Mouse (Mus musculus) v-Abl transformed pro-B cells (cell line): Measurements from ENCODE around the gene Fam222b.
"Not testable (repeated sequence)": the region's sequence is repeated elsewhere in the genome, so short reads cannot be mapped to it uniquely, and the experiment has no call there.

Experiments used
- in situ Hi-C, 2 experiments: fragments of 400-800 bp; cut with MboI; formaldehyde crosslinking; loops; one replicate each; pipeline ENCODE4 v1.15.1; 2025; ENCODE audit not compliant: unreplicated experiment in 2 of 2

Gene Fam222b

GRCm38 (mm10) chr11:78133915-78134314 lies 39.5 kb downstream of the Fam222b start:
- in situ Hi-C loops, result no loop called here

DNA sequence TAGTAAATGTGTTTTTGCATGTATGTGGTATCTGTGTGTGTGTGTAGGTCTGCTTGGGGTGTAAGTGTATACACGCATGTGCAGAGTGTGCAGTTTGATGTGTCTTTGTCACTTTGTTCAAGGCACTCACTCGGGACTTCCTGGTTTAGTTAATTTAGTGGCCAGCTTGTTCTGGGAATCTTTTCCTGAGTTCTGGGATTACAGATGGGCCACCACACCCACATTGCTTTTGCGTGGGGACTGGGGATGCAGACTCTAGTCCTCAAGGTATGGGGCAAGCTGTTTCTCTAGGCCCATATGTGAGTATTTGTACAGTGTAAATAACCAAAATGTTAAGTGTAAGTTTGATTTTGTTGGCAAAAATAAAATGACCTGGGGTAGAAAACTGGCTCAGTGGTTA lies 39.9 kb downstream of the Fam222b start:
- in situ Hi-C loops, result no loop called here

DNA sequence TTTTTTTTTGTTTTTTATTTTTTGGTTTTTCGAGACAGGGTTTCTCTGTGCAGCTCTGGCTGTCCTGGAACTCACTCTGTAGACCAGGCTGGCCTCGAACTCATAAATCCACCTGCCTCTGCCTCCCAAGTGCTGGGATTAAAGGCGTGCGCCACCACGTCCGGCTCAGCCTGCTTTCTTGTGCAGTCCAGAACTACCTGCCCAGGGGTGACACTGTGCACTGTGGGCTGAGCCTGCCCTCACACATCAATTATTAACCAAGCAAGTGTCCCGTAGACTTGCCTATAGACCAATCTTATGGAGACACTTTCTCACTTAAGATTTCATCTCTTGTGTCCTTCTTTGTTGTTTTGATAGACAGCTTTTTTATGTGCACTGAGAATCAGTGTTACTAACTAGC lies 40.9 kb downstream of the Fam222b start:
- in situ Hi-C loops, result not testable (repeated sequence)

GRCm38 (mm10) chr11:78136132-78136531 lies 41.7 kb downstream of the Fam222b start:
- in situ Hi-C loops, result no loop called here

DNA sequence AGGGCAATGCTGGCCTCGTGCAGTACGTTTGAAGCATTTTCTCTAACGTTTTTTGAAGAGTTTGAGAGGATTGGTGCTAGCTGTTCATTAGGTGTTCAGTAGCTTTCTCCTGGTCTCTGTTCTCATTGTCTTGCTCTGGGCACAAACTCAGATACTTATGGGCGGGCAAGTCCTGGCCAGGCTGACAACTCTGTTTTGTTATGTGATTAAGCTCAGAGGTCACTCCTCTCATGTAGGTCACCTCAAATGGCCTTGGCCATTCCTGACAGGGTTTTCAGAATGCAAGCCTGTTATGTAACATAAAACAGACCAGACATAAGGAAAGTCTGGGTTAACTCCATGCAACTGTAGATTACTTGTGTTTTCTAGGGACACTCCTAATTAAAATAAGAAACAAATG lies 43.1 kb downstream of the Fam222b start:
- in situ Hi-C loops, result no loop called here

DNA sequence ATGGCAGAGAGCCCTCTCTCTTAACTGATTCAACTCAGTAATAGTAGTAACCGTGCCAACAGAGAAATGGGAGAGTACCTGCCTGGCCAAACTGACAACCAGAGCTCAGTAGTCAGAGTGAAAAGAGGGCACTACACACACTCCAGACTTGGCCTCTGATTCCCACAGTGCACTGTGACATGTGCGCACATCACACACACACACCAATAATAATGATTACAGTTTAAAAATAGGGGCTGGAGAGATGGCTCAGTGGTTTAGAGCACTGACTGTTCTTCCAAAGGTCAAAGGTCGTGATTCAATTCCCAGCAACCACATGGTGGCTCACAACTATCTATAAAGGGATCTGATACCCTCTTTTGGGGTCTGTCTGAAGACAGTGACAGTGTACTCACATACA lies 43.6 kb downstream of the Fam222b start:
- in situ Hi-C loops, result no loop called here

DNA sequence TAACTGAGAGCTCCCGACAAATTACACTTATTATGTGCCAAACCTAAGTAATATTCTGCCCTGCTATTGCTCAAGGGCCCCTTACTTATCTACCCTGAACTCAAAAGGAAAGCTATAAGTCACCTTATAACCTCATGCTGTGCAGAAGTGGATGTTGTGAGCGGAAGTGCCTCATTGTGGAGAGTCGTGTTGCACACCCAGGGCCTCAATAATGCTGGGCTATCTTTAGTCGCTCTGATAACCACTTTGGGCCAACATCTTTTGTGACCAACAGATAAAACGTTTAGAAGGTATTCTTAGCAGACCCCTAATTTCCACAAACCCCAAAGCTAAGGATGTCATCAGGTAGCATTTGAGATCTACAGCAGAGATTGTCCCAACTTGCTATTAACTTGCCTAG lies 46.2 kb downstream of the Fam222b start:
- in situ Hi-C loops, result no loop called here

DNA sequence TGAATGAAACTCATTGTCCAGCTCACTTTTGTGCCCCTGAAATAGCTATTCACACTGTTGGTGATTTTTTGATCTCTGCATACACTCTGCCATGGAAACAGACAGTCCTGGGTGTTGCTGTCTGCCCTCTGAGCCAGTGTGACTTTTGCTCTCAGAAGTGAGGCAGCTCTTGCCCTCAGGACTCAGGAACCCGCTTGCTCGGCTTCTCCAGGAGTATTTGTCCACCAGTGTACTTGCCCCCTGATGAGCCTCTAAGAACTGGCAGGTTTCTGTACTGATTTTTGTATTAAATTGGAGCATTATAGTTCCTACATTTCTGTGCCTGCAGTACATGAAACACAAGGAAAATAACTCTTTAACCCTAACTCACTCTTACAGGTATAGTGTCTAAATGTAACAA lies 49.1 kb downstream of the Fam222b start:
- in situ Hi-C loops, result no loop called here

DNA sequence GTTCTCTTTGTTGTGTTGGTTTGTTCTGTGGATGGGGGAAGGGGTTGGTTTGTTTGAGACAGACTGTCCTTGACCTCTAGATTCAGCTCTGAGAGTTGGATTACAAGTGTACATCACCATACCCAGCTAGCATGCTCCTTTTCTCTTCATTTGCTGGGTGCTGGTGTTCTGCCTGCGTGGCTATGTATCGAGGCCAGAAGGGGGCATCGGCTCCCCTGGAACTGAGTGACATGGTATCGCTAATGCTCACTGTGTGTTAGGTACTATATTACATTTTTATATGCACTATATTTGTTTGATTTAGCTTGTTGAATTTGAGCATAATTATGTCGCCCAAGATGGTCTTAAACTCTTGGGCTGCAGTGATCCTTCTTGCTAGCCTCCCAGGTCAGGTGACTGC lies 51.7 kb downstream of the Fam222b start:
- in situ Hi-C loops, result loop anchor here in 1 of 2 experiments (5.0 kb wide), 1 partner anchor 84 kb away; no protein-coding TSS in a partner anchor

DNA sequence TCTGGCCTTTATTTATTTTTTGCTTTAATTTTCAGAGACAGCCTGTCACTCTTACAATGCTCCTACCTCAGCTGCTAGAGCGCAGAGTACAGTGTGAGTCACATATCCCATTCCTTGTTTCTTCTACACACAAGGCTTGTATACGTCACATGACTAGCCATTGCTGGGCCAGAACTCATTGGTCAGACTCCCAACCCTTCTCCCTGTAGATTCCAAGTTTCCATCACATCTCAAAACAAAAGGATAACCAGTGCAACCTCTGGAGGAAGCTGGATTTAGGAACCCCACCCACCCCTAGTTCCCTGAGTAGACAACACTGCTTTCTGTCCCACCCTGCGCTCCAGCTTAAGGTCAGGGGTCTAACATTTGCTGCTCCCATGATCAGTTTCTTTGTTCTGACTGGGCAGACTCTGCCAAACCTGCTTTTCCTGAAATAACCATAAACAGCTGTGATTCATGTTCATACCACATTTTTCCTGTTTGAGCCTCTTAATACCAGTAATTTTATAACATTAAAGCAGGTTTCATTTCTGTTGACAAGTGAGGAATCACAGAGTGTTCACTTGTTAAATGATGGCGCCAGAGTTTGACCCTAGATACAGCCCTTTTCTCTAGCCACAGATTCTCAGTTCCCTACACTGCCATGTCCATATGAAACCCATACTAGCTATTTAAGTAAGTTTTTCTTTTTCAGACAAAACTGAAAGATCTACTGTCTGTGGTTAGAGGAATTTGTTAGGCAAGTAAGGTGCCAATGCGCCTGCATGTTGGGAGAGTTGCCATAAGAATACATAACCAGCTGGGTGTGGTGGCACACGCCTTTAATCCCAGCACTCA lies 52.5 kb downstream of the Fam222b start:
- in situ Hi-C loops, result loop anchor here in 1 of 2 experiments (5.0 kb wide), 1 partner anchor 85 kb away; no protein-coding TSS in a partner anchor

DNA sequence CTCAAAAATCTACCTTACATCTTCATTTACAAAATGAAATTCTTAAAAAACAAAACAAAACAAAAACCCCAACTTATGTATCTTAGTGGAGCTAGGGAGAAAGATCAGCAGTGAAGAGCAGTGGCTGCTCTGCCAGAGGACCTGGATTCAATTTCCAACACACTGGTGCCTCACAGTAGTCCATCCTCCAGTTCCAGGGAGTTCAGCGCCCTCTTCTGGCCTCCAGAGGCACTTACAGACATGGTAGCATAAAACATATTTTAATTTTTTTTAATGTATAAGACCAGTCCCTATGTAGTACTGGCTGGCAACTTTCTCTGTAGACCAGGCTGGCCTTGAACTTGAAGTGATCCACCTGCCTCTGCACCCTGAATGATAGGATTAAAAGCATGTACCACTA lies 56.7 kb downstream of the Fam222b start:
- in situ Hi-C loops, result loop anchor here in 1 of 2 experiments (5.0 kb wide), 1 partner anchor 94 kb away; no protein-coding TSS in a partner anchor

- in situ Hi-C loops, result loop anchor here in 1 of 2 experiments (5.0 kb wide), 1 partner anchor 95 kb away; no protein-coding TSS in a partner anchor
Measured at GRCm38 (mm10) chr11:78152299-78153231, 58.1 kb downstream of the Fam222b start.

- in situ Hi-C loops, result loop anchor here in 1 of 2 experiments (5.0 kb wide), 1 partner anchor 96 kb away; no protein-coding TSS in a partner anchor
Measured at GRCm38 (mm10) chr11:78153778-78154177, 59.3 kb downstream of the Fam222b start.

GRCm38 (mm10) chr11:78155674-78156073 lies 61.2 kb downstream of the Fam222b start:
- in situ Hi-C loops, result no loop called here

- in situ Hi-C loops, result no loop called here
Measured at GRCm38 (mm10) chr11:78156156-78156699, 61.8 kb downstream of the Fam222b start.

DNA sequence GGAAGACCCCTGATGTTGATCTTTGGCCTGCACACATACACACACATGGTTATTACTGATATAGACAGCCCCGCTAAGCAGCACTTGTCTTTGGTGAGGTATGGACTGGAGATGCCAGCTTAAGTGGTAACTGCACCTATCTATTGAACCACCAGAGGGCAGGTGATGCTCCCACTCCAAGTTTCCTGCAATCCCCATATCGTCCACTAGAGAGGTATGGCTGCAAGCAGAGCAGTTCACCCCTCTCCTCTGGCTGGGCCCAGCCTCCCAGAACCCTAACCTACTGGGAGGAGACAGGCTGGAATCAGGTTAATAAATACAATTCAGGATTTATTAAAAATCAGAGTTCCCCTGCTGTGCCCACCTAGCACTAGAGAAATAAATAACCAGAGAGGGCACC lies 64.6 kb downstream of the Fam222b start:
- in situ Hi-C loops, result no loop called here

DNA sequence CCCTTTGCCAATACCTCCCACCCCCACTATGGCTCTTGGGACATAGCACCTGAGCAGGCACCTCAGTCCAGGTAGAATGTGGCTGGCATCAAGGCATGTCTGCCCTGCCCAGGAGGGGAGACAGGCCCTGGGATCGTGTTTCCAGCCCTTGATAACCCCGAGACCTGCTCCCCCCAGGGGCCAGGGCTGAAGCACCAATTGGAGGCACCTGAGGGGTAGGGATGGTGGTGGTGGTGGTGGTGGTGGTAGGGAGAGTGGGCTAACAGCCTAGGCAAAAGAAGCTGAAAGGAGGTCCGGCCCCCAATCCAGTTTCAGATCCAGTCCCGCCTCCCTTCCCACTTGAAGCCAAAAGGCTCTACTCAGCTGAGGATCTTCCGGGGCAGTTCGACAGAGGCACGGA lies 65.1 kb downstream of the Fam222b start:
- in situ Hi-C loops, result no loop called here

GRCm38 (mm10) chr11:78160171-78160570 lies 65.7 kb downstream of the Fam222b start:
- in situ Hi-C loops, result no loop called here

DNA sequence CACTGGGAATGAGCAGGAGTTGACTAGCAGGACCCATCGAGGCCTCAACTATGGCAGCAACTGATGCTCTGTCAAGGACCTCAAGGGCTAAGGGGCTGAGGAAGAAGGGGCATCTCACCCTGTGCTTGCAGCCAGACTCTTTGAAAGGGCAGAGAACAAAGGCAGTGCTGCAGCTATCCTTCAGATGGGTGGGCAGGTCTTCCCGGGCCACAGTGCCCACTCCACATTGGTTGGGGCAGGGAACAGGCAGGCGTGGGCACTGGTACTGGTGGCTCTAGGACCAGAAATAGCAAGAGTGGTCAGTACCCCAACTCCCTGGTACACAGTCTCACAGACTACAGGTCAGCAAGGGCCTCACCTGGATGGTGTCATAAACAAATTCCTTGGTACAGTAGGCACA lies 66.2 kb downstream of the Fam222b start:
- in situ Hi-C loops, result no loop called here

DNA sequence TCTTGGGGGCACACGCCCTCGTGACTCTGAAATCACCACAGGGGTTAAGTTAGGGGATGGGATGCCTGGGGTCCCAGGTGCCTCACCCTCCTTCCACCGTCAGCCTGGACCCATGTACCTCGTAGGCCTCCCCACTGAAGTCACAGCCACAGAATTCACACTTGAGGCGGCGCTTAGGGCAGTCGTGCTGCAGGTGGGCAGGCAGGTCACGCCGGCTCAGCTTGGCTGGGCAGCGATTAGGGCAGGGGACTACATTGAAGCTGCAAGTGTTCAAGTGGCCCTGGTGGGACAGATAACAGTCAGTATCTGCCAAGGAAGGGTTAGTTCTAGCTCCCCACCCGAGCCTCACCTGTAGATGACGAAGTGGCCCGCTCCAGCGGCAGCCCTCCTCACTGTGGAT lies 66.7 kb downstream of the Fam222b start:
- in situ Hi-C loops, result no loop called here

DNA sequence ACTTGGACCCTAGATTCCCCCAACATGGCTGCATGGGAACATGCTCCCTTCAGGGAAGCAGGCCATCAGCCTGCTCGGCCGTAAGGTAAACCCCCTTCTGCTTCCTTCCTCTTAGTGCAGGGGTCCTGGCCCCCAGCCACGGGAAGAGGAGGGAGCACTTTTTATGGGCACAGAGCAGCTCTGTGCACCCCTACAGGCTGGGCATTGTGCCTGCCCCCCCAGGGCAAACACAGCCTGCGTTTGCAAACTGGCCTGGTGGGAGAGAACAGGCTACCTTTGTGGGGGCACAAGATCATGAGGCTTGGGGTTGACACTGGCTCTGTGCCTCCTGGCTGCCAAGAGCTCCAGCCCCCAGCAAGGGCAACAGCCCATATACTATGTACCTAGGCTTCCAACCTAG lies 67.5 kb downstream of the Fam222b start:
- in situ Hi-C loops, result no loop called here
